Mouse (Mus musculus) MN1 (cell line): Measurements from ENCODE around the gene Fam163b.

Experiments used
- DNase-seq: peaks from one replicate; pipeline ENCODE4 v3.0.0-alpha.2; 2016; ENCODE audit warnings: low spot score

Gene Fam163b

GRCm38 (mm10) chr2:27128990-27129389 lies 13.3 kb downstream of the Fam163b start:
- no peak for DNase-seq

- no peak for DNase-seq
These were observed 15.8 kb downstream of the Fam163b start for GRCm38 (mm10) chr2:27126496-27126895.

GRCm38 (mm10) chr2:27125979-27126378 lies 16.3 kb downstream of the Fam163b start:
- DNase-seq: peak; percentile 29

GRCm38 (mm10) chr2:27123121-27123520 lies 19.2 kb downstream of the Fam163b start:
- no peak for DNase-seq

- no peak for DNase-seq
These were observed 19.7 kb downstream of the Fam163b start for GRCm38 (mm10) chr2:27122578-27122977.

- DNase-seq: peak; percentile 55
These were observed 20.5 kb downstream of the Fam163b start for GRCm38 (mm10) chr2:27121626-27122355.

GRCm38 (mm10) chr2:27120241-27120641 lies 22.1 kb downstream of the Fam163b start:
- DNase-seq: peak; percentile 84

GRCm38 (mm10) chr2:27119766-27120165 lies 22.5 kb downstream of the Fam163b start:
- no peak for DNase-seq

- DNase-seq: no peak
These were observed 23.8 kb downstream of the Fam163b start for GRCm38 (mm10) chr2:27118452-27118851.

GRCm38 (mm10) chr2:27114169-27114568 lies 28.1 kb downstream of the Fam163b start:
- no peak for DNase-seq

- no peak for DNase-seq
These were observed 29.7 kb downstream of the Fam163b start for GRCm38 (mm10) chr2:27112585-27112984.

- DNase-seq: no peak
These were observed 33.2 kb downstream of the Fam163b start for GRCm38 (mm10) chr2:27109052-27109451.

- no peak for DNase-seq
These were observed 34.1 kb downstream of the Fam163b start for GRCm38 (mm10) chr2:27108144-27108543.

- no peak for DNase-seq
These were observed 35.5 kb downstream of the Fam163b start for GRCm38 (mm10) chr2:27106816-27107215.

GRCm38 (mm10) chr2:27103554-27103953 lies 38.7 kb downstream of the Fam163b start:
- no peak for DNase-seq

- DNase-seq: peak; percentile 73
These were observed 44.5 kb downstream of the Fam163b start for GRCm38 (mm10) chr2:27097776-27098175.

- peak; percentile 63 for DNase-seq
These were observed 45.0 kb downstream of the Fam163b start for GRCm38 (mm10) chr2:27097241-27097656.

- DNase-seq: peak; percentile 50
These were observed 45.8 kb downstream of the Fam163b start for GRCm38 (mm10) chr2:27096341-27096981.

GRCm38 (mm10) chr2:27095178-27095577 lies 47.1 kb downstream of the Fam163b start:
- no peak for DNase-seq

- DNase-seq: no peak
These were observed 53.1 kb downstream of the Fam163b start for GRCm38 (mm10) chr2:27089238-27089637.

GRCm38 (mm10) chr2:27088700-27089099 lies 53.6 kb downstream of the Fam163b start:
- DNase-seq: no peak

- peak; percentile 71 for DNase-seq
These were observed 54.1 kb downstream of the Fam163b start for GRCm38 (mm10) chr2:27088071-27088644.

GRCm38 (mm10) chr2:27087581-27087980 lies 54.7 kb downstream of the Fam163b start:
- no peak for DNase-seq
